Mouse (Mus musculus): ENCODE measurements around the gene Ptprcap. TPM values are rescaled to one million over a fixed set of nuclear protein-coding genes. Genes with fewer than 3 reads are reported as not detected.

Gene Ptprcap
- total RNA-seq, 2 experiments from 2014 or later = 3.2 to 6.7 TPM

DNA sequence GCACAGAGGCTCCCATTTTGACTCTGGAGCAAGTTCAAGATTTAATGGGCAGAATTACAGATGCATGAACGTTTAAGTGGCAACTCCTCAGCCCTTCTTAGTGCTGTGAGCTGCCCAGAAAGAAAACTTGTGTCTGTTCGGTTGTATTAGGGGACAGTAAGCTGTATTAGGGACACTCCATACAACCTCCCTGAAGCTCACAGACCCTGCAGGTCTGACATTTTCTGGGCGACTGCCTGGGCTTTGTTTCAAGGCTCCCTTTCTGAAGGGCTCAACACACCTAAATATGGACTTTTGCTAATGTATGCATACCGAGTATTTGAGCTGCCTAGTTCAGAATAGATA lies 10.1 kb downstream of the Ptprcap start:
- DNase-seq = no peak
- intact Hi-C loops (cut with DNase I) = loop anchor here (2.0 to 5.0 kb wide), 2 partner anchors 15 to 34 kb away; partner anchors contain the start of gene Coro1b

- intact Hi-C loops (cut with DNase I) = loop anchor here (5.0 kb wide), 1 partner anchor 33 kb away; no protein-coding TSS in a partner anchor
- no peak for DNase-seq
Measured at GRCm38 (mm10) chr19:4164100-4164499, 10.7 kb downstream of the Ptprcap start.

- no peak for DNase-seq
- intact Hi-C loops (cut with DNase I) = loop anchor here (5.0 kb wide), 1 partner anchor 33 kb away; no protein-coding TSS in a partner anchor
Measured at GRCm38 (mm10) chr19:4164721-4165120, 11.3 kb downstream of the Ptprcap start.

- intact Hi-C loops (cut with DNase I) = no loop called here
- peak in 1 of 2 experiments; percentile 57 for DNase-seq
Measured at GRCm38 (mm10) chr19:4166678-4167476, 13.5 kb downstream of the Ptprcap start.

DNA sequence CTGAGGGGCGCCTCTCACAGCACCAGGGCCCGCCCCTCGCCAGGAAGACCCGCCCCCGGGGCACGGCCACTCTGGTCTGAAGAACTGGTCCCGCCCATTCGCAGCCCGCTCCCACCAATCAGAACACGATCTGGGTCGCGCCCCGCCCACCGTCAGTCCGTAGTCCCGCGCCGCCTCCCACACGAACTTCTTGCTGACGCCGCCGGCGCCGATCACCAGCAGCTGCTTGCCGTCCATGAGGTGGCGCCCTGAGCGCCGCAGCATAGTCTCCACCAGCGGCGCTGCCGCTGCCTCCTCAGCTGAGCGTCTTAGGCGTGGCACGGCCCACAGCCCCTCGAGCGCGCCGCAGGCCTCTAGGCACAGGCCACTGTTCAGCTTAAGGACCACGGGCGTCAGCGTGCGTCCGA lies 16.0 kb downstream of the Ptprcap start:
- intact Hi-C loops (cut with DNase I) = no loop called here
- DNase-seq = peak; percentile 99 to 100

- DNase-seq = no peak
- intact Hi-C loops (cut with DNase I) = loop anchor here (5.0 kb wide), 1 partner anchor 57 kb away; no protein-coding TSS in a partner anchor
Measured at GRCm38 (mm10) chr19:4169810-4170209, 16.4 kb downstream of the Ptprcap start.

DNA sequence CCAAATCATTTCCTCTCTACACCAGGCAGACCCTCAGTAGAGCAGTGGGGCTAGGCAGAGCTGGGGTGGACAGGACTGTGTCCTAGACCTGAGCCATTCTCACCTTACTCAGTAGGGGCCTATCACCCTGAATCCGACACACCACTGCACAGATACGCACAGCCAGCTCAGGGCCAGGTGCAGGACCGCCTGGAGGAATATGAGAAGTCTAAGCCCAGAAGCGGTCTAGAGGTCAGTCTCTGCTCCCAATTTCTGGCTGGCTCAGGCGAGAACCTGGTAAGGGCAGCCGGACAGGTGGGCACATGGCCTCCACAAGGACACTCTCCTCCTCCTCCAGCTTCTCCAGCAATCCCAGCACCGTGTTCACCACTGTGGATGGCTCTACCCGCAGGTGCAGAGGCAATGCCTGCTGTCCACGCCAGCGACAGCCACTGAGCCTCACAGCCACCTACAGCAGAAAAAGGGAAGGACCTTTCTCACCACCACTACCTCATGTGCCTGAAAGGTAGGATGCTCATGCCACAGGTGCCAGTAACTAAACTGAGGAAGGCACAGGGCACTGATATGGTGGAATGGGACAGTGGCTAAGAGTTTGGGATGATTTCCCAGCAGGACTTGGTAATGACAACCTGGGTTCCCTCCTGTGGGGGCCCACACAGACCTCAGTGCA lies 17.5 kb downstream of the Ptprcap start:
- intact Hi-C loops (cut with DNase I) = loop anchor here (1.0 to 5.0 kb wide), 2 partner anchors 17 to 56 kb away; no protein-coding TSS in a partner anchor
- no peak for DNase-seq

DNA sequence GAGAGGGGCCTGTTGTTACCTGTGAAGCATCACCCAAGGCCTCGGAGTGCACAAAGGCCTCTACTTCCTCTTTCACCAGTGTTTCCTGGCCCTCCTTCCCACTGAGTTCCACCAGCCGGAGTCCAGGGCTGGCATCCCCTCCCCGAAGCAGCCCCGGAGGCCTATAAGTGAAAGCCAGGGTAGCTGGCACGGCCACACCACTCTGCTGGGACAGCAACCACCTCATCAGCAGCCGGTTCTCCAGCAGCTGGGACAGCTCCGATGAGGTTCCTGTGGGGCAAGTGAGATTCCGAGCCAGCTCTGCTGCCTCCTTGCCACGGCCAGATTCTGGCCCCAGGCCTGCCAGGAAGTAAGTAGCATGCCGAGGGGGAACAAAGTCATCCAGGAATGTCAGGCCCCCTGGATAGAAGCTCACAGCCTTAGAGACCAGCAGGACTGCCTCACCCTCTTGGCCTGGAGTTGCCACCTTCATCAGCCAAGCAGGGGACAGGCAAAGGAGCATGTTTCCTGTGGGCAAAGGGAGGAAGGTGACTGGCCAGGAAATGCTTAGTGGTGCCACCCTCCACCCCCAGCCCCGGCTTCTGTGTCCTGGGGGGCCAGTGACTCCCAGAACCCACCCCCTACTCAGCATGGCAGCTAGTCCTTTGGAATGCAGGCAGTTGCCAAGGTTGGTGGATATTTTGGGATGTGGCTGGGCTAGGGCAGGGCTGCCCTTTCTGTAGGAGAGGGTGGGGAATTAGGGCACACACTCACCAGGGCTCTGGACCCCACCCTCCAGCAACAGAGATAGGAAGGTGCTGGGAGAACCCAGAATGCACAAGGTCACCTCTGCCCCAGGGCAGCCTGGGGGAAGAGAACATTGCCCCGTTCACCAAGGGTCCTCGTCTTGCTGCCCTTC lies 18.2 kb downstream of the Ptprcap start:
- peak in 1 of 2 experiments; percentile 66 for DNase-seq
- intact Hi-C loops (cut with DNase I) = loop anchor here (1.0 to 5.0 kb wide), 2 partner anchors 17 to 56 kb away; no protein-coding TSS in a partner anchor

DNA sequence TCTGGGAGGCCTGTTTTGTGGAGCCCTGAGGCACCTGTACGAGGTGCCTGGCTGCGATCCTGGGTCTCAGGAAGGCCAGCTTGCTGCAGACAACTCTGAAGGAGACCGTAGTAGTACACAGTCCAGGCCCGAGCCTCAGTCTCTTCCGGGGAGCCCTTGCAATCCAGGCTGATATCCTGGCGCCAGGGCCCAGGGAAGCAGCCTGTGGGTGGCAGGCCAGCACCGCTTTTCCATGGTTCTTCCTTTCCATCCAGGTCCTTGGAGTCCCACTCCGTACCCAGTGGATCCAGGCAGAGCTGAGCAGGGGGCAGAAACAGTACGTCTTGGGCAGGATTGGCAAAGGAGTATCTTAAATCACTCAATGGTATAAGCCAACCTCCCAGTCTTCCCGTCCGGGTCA lies 19.5 kb downstream of the Ptprcap start:
- intact Hi-C loops (cut with DNase I) = loop anchor here (5.0 kb wide), 1 partner anchor 54 kb away; no protein-coding TSS in a partner anchor
- no peak for DNase-seq

DNA sequence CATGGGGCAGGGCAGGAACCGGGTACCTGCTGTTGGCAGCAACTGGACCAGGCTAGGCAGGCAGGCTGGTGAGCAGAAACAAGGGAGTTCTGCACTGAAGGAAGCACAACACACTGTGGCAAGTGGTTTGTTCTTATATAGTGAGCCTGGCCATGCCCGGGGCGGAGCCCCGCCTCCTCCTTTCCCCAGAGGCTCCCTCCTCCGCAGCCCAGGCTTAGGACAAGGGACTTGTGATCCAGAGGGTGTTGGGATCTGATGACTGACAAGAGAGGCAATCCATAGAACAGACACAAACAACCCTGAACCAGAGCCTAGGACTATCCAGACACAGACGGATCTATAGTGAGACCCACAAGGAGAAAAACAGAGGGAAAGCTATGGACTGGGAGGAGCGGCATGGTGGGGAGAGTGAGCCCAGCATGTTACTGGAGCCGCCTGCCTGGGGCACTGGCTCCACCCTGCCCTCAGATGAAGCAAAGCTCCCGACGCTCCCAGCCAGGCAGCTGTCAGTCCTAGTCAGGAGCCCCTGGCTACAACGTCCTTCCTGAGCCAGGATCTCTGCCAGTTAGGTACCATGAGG lies 22.1 kb downstream of the Ptprcap start, which contains the start of gene Carns1:
Gene Carns1, minus strand, starts transcription at position 112 of the 580 bp plus-strand sequence.
- intact Hi-C loops (cut with DNase I) = no loop called here
- DNase-seq = peak; percentile 55 to 70

DNA sequence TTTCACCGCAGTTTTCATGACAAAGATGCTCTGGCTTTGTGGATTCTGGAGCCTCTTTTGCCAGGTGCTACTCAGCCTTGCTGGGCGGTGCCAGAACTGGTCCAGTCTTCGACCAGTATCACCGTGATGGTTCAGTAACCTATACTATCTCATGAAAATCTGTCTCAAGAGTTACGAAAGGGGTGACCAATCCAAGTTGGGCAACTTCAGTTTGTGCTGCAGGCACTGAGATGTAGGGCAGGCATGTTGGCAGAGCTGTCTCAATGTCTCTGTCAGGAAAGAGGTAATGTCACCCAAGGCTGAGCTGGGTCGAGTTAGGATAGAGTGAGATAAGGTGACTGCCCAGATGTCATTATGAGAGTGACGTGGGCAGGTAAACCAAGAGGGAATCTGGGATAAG lies 27.0 kb downstream of the Ptprcap start:
- intact Hi-C loops (cut with DNase I) = no loop called here
- no peak for DNase-seq

GRCm38 (mm10) chr19:4181892-4182291 lies 28.5 kb downstream of the Ptprcap start:
- intact Hi-C loops (cut with DNase I) = no loop called here
- DNase-seq = peak; percentile 45 to 59

GRCm38 (mm10) chr19:4183689-4184088 lies 30.3 kb downstream of the Ptprcap start:
- intact Hi-C loops (cut with DNase I) = no loop called here
- no peak for DNase-seq

- no peak for DNase-seq
- intact Hi-C loops (cut with DNase I) = no loop called here
Measured at GRCm38 (mm10) chr19:4184976-4185975, 31.9 kb downstream of the Ptprcap start.

DNA sequence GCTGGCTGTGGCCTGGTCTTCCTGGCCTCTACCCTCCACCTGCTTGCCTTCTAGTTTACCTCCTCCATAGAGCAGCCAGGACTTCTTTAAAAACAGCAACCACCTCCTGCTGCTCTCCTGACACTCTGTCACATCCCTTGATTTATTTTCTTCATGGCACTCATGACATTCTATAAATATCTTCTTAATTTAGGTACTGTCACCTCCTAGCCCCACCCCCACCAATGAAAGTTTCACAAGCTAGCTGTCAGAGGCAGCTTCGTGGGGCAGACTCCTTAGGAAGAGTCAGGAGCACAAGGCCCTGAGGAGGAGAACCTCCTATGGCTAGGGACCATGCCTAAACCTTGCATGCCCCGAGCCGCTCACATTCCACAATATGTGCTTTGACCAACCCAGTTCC lies 33.9 kb downstream of the Ptprcap start:
- intact Hi-C loops (cut with DNase I) = no loop called here
- no peak for DNase-seq

GRCm38 (mm10) chr19:4189051-4189620 lies 35.7 kb downstream of the Ptprcap start:
- intact Hi-C loops (cut with DNase I) = no loop called here
- no peak for DNase-seq

- no peak for DNase-seq
- intact Hi-C loops (cut with DNase I) = no loop called here
Measured at GRCm38 (mm10) chr19:4190831-4191334, 37.5 kb downstream of the Ptprcap start, which contains the start of gene Tbc1d10c. Tbc1d10c (minus strand) TSS chr19:4191284.

Measured in heart, postnatal 14 days (tissue).